Mouse (Mus musculus) monocyte, adult 2 months (primary cell): ENCODE results near the gene Slc35b1.

Source experiments
- DNase-seq, 2 experiments: peaks; one replicate each; pipeline ENCODE4 v3.0.0; 2022; ENCODE audit warnings: low spot score in 2 of 2, low read depth in 1 of 2

The Slc35b1 gene

GRCm38 (mm10) chr11:95384319-95384972, at the start of gene Slc35b1:
Gene Slc35b1 (plus strand): TSS chr11:95384692.
- DNase-seq, result peak; percentile 92 to 94

GRCm38 (mm10) chr11:95336568-95337128, 47.8 kb upstream of the Slc35b1 start, which contains the start of gene Fam117a:
Gene Fam117a (plus strand): TSS chr11:95337018.
- no peak for DNase-seq

GRCm38 (mm10) chr11:95337129-95337813, 47.2 kb upstream of the Slc35b1 start:
- DNase-seq, result no peak

- no peak for DNase-seq
These were observed 46.6 kb upstream of the Slc35b1 start for GRCm38 (mm10) chr11:95337846-95338342.

DNA sequence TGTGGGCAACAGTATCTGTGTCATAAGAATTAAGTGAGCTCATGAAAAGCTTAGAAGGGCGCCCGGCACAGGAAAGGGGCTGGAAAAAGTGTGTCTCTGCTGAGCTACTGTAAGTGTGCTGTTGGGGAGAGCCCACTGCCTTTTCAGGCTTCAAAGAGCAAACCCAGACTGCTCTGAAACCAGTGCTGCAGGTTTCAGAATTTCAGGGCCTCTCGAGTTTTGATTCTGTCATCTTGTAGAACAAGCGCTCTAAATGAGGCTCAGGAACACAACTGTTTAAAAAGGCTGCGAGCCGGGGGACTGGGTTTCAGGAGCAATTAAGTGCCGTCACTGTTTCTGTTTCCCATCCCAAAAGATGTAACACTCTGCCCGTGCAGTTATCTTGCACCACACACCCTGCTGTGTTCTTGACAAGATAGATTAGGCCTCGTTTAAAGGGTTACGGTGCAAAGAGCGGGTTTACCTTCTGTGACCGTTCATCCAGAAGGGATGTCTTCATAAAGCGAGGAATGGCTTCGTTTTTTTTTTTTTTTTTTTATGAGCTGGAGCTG, 44.9 kb upstream of the Slc35b1 start:
- DNase-seq, result no peak

DNA sequence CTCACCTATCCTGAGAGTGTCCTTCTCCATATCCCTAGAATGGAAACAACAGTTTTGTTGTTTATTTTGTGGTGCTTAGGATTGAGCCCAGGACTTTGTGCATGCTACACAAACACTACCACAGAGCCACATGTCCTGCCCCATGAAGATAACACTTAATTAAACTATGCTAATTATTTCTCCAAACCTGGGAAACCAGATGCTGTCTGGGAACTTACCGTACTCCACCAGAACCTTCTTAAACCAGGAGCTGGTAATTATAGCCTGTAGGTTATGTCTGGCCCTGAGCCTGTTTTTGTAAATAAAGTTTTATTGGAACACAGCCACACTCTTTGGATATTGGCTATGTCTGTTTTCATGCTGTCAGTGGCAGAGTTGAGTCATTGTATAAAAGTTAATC, 44.2 kb upstream of the Slc35b1 start:
- no peak for DNase-seq

- no peak for DNase-seq
These were observed 43.8 kb upstream of the Slc35b1 start for GRCm38 (mm10) chr11:95340664-95341063.

GRCm38 (mm10) chr11:95343180-95343579, 41.3 kb upstream of the Slc35b1 start:
- DNase-seq, result no peak

- DNase-seq, result no peak
These were observed 40.3 kb upstream of the Slc35b1 start for GRCm38 (mm10) chr11:95344181-95344580.

GRCm38 (mm10) chr11:95350289-95350688, 34.2 kb upstream of the Slc35b1 start:
- no peak for DNase-seq

DNA sequence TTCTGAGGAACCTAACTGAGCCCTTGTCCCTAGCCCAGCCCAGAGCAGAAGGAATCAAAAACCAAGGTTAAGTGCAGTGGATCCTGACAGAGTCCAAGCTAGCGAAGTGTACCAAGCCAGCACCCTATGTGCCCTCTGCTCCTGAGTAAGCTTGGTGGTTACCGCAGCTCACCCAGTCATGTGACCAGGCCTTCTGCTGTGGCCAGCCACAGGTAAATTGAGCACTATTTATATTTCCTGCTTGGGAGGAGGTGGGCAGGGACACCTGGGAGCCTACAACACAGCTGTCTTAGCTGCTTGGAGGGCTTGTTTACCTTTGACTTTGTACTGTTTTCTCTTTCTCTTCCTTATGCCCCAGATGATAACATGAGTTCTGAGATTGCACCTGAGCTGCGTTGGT, 33.5 kb upstream of the Slc35b1 start:
- DNase-seq, result no peak

DNA sequence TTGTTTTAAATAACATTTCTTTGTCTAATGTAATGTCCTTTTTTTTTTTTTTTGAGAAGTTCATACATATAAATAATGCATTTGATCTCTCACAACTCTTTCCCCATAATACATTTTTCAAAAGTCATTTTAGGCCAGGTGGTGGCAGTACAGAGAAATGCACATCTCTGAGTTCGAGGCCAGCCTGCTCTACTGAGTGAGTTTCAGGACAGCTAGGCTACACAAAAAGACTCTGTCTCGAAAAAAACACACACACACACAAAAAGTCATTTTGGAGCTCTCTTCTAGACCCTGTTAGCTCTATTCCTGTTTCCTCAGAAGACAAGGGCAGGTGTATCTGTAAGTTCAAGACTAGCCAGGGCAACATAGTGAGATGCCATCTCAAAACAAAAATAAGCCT, 31.8 kb upstream of the Slc35b1 start:
- DNase-seq, result no peak

DNA sequence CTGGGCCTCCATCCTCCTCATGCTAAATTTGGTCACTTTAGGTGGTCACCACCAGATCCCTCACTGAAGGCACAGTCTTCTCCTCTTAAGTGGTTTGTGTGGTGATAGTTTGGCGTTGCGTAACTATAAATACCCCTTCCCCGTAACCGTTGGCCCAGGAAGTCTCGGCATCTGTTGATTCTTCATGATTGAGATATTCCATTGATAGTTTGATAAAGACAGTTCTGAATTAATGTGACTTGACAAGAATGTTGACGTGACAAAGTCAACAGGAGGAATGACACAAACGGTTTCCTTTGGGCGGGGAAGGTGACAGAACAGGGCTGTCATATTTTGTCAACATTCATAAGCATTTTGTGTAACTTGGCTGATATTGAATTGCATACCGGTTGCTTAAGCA, 31.3 kb upstream of the Slc35b1 start:
- no peak for DNase-seq

- no peak for DNase-seq
These were observed 30.1 kb upstream of the Slc35b1 start for GRCm38 (mm10) chr11:95354228-95354944.

DNA sequence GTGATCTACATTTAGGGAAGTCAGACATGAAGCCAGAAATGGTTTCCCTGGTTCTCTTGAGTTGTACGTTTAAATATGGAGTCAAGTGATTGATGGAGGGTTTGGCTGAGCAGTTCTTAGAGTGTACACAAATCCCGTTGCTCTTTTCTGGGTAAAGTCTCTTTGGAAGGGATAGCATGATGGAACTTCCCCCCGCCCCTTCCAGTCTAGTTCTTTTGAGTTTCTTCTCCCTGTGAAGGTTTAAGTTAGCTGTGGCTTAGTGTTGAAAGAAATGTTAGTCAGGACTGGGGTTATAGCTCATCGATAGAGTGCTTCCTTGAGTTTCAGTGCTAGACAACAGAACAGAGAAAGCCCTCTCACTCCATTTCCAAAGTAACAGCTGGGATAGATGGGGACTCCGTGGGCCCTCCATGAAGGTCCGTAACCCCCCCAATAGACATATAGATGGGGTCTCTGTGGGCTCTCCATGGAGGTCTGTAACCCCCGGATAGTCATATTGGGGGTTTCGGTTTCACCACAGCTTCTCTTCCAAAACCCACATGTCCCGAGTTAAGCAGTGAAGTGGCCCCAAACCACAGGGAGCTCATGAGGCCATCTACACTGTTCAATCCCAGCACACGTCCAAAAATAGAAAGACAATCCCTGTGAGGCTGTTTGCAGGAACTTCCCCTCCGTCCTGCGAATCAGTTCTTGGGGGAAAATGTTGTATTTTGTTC, 29.4 kb upstream of the Slc35b1 start:
- no peak for DNase-seq

DNA sequence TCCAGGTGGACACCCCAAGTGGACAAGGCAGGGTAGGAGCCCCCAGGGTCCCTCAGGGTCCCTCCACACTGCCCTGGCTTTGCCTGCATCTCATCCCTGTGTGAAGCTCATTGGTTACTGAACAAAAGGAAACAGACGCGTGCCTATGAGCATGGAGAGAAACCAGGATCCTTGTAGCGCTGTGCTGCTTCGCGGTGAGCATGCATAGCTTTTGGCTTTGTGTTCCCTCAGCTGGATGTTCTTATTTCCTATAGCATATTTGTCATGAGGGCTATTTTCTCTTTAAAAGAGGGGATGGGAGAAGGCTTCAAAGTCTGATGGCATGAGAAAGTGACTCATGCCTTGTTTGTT, 28.9 kb upstream of the Slc35b1 start:
- no peak for DNase-seq

DNA sequence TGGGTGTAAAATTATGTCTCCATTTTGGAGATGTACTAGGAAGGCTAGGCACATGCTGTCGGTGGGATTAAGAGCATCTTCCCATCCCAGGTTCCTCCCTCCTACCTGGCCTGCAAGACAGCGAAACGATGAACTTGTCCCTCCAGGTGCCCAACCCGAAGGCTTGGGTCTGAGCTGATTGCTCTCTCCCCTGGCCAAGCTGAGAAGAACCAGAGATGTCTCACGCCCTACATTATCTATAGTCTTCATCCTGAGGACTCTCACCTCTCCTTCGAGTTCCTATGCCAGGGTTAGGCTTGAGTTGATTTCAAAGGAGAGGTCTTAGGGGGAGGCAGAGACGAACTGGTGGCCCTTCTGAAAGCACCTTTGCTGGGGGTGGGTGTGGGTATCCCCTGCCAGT, 28.5 kb upstream of the Slc35b1 start:
- DNase-seq, result no peak

DNA sequence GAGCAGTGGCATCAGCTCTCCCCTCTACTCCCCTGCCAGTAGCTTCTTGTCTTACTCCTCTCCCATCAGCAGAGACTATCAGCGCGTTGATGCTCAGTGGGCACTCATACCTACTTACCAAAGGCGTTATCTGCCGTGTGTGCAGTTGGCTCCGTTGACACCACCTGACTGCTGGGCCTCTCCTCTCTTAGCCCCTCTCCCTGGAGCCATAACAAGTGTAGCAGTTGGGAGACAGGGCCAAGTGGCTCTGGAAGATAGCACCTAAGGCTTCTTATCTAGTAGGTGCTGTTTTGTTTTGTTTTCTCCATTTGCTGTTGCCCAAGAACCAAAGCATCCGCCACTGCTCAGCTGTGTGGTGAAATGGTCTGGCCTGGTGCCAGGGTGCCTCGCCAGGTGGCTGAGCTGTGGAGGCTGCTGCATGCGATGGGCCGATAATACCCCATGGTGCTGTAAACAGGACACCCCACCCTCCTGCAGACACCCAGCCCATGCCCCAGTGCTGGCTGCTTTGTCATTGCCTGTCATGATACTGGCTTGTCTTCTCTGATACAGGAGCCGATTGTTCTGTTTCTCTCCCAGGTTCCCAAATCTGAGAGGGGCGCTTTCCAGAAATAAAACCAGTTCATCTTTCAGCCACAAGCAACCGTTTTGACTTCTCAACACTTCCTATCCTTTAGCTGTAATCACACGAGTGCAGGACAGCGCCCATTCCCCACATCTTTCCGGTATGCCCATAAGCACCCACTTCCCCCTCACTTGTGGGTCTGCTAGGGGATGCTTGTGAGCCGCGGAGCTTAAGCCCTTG, 27.8 kb upstream of the Slc35b1 start:
- DNase-seq, result peak; percentile 34 to 53

DNA sequence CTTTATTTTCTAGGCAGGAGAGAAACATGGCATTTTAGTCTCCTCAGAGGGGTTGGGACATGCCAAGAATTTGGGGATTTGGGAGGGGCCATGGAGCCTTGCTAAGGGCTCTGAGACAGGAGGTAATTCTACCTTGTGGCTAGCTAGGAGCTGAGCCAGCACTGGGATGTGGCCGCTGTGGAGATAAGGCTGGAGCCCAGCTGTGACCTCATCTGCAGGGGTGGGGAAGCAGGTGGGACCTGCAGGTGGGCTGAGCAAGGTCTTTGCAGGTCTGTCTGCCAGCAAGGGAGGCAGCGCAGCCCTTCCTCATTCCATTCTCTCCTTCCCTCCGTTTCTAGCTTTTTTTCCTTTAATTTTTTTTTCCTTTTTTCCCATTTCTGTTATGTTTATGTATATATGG, 26.2 kb upstream of the Slc35b1 start:
- no peak for DNase-seq

DNA sequence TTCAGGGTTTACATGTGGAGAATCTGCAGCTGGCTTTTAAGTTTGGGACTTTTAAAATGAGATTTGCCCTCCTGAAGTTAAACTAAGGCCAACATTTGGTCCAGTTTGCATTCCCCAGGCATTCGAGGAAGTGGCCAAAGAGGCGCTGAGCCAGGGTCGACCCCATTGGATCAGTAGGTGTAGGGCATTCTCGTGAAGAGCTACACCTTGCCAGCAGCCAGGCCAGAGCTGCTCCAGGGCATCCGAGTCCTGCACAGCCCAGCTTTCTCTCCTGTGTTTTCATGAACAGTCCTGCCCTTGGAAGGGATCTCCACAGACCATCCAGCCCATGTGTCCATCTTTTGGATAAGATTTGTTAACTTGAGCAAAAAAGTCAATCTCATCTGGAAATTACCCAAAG, 20.1 kb upstream of the Slc35b1 start:
- no peak for DNase-seq
